Mouse (Mus musculus) midbrain, embryonic 16.5 days (tissue): ENCODE measurements around the gene Gm3147. TPM values are rescaled to one million over a fixed set of nuclear protein-coding genes. Genes with fewer than 3 reads are reported as not detected.
"Not testable (repeated sequence)": the region's sequence is repeated elsewhere in the genome, so short reads cannot be mapped to it uniquely, and the experiment has no call there.

Source experiments
- ATAC-seq: fragments of 200-750 bp; cut with Nextera tagmentation; 2 replicates; pipeline ENCODE4 v1.8.0; 2017; ENCODE audit warnings: moderate TSS enrichment
- H3K27ac ChIP-seq: fragments of 300-500 bp; sonication (generic); 2 replicates; pipeline ENCODE4 v1.5.1; 2014; ENCODE audit warnings: mild to moderate bottlenecking, low read length, mixed read lengths
- H3K27me3 ChIP-seq: fragments of 300-500 bp; sonication (generic); 2 replicates; pipeline ENCODE4 v1.6.1; 2014; ENCODE audit warnings: low read depth, low read length, mixed read lengths; ENCODE audit not compliant: control insufficient read depth, insufficient read depth
- H3K36me3 ChIP-seq: fragments of 300-500 bp; sonication (generic); 2 replicates; pipeline ENCODE4 v1.6.1; 2014; ENCODE audit warnings: mild to moderate bottlenecking, low read length, moderate library complexity, mixed read lengths; ENCODE audit not compliant: control insufficient read depth, insufficient read depth
- H3K4me1 ChIP-seq: fragments of 300-500 bp; sonication (generic); 2 replicates; pipeline ENCODE4 v1.6.1; 2014; ENCODE audit warnings: mild to moderate bottlenecking, low read length, mixed read lengths; ENCODE audit not compliant: control insufficient read depth, insufficient read depth
- H3K4me2 ChIP-seq: fragments of 300-500 bp; sonication (generic); 2 replicates; pipeline ENCODE4 v1.6.1; 2014; ENCODE audit warnings: mild to moderate bottlenecking, low read length, mixed read lengths
- H3K4me3 ChIP-seq: fragments of 300-500 bp; sonication (generic); 2 replicates; pipeline ENCODE4 v1.5.1; 2014; ENCODE audit warnings: low read depth, mild to moderate bottlenecking, low read length, moderate library complexity, mixed read lengths
- H3K9ac ChIP-seq: fragments of 300-500 bp; sonication (generic); 2 replicates; pipeline ENCODE4 v1.6.1; 2014; ENCODE audit warnings: low read depth, low read length, mixed read lengths
- H3K9me3 ChIP-seq: fragments of 300-500 bp; sonication (generic); replicated peaks from 2 replicates; pipeline ENCODE4 v1.6.1; 2014; ENCODE audit warnings: mild to moderate bottlenecking, low read length, mixed read lengths; ENCODE audit not compliant: control insufficient read depth, poor library complexity, severe bottlenecking
- WGBS: fragments of 180-500 bp; shearing (Covaris S2); extraction: QIAGEN DNeasy Blood & Tissue Kit; methylation state at CpG from one replicate; pipeline ENCODE4 v1.1.7; 2014; 5-methylcytosine and 5-hydroxymethylcytosine counted together
- polyA plus RNA-seq: library from polyadenylated mRNA; unstranded; fragments of >200 nt; fragmentation: Nextera tagmentation; extraction: Ambion mirVana; gene quantifications from 2 replicates; pipeline ENCODE4 v1.2.1, GENCODE M21; 2015

The Gm3147 gene
- polyA plus RNA-seq = not detected in 2 replicates

DNA sequence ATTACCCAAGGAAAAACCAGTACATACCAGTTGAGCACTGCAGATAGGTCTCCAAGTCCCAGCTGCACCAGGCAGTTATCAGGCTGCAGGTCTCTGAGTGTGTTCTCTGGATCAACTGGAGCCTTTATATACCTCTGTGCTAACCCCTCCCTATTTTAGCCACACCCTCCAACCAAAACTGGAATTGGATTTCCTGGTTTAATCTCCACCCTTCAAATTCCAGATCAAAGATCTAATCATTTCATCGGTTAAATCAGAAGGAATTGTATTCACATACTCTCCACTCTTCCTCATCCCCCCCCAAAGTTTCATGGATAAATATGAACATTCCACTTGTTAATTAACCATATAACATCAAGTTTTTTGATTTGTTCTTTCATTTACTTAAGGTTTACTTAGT, at the start of gene Gm3147:
Gm3147 (minus strand) TSS at position 101 of the 400 bp plus-strand sequence.
- ATAC-seq, H3K36me3 ChIP-seq, H3K4me3 ChIP-seq, H3K27me3 ChIP-seq, H3K9ac ChIP-seq, H3K9me3 ChIP-seq, H3K4me1 ChIP-seq, H3K27ac ChIP-seq, H3K4me2 ChIP-seq: not testable (repeated sequence)
- no CpG with 5 or more reads among the region's 1 CpGs for WGBS

DNA sequence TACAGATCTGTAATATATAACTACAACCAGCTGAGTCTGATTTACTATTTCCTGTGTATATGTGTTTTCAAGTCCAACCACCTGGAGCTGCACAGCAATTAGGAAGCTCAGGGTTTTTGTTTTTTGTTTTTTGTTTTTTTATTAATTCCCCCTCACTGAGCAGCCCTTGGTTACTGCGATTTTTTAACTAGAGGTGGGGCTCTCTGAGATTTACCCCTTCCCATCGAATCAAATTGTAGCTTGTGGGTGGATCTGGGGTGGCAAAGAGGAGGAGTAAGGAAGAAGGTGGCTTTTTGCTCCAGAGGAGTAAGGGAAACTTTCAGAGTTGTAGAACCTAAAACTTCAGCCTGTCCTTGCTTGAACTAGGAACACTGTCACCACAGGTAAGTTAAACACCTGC, 31.9 kb upstream of the Gm3147 start, which contains the start of gene Gm6205:
Gm6205 (plus strand) TSS at position 301 of the 400 bp plus-strand sequence.
- not testable (repeated sequence) for H3K4me2 ChIP-seq, H3K9me3 ChIP-seq, H3K36me3 ChIP-seq, H3K27me3 ChIP-seq, ATAC-seq, H3K27ac ChIP-seq, H3K4me1 ChIP-seq, H3K4me3 ChIP-seq, H3K9ac ChIP-seq
- no CpG with 5 or more reads among the region's 2 CpGs for WGBS

DNA sequence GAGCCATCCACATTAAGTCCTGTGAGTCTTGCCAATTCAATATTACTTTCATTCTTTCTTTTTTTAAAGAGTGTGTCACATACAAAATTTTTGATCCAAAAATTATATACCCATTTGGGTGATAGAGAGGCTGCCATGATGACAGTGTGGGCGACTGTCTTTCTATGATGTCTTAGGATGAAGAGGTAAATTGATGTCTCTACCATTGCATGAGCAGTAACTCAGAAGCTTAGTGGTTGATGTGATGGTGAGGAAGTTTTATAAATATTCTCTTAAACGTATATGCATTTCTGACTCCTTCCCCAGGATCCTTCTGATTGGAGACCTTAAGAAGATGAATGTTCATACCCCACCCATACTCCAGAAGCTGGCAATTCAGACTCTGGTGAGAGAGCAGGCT, 7.5 kb upstream of the Gm3147 start, which contains the start of gene Gm6509:
Gm6509 (plus strand) TSS at position 301 of the 400 bp plus-strand sequence.
- not testable (repeated sequence) for H3K4me1 ChIP-seq, H3K4me2 ChIP-seq, H3K9ac ChIP-seq, H3K9me3 ChIP-seq, ATAC-seq, H3K36me3 ChIP-seq, H3K4me3 ChIP-seq, H3K27ac ChIP-seq, H3K27me3 ChIP-seq
- WGBS = no CpG with 5 or more reads among the region's 2 CpGs

Other genes starting within 250 kb of the Gm3147 start
- gene Gm7682, start 170.6 kb downstream of the Gm3147 start, polyA plus RNA-seq = not detected in 2 replicates
- not detected in 2 replicates for gene Gm3139, start 90.1 kb downstream of the Gm3147 start, polyA plus RNA-seq
- not detected in 2 replicates for gene Gm6509, start 7.6 kb upstream of the Gm3147 start, polyA plus RNA-seq
- gene Gm6205, start 32.0 kb upstream of the Gm3147 start, polyA plus RNA-seq = not detected in 2 replicates
- not detected in 2 replicates for gene Gm3183, start 249.1 kb upstream of the Gm3147 start, polyA plus RNA-seq